Mouse (Mus musculus) inflammation-experienced regulatory T-cells, adult 6 months (primary cell): ENCODE measurements around the gene Synj1. TPM values are rescaled to one million over a fixed set of nuclear protein-coding genes. Genes with fewer than 3 reads are reported as not detected.

Source experiments
- ATAC-seq: one replicate; pipeline ENCODE4 v1.8.0; 2017
- polyA plus RNA-seq, 3 experiments: library from polyadenylated mRNA; unstranded; fragments of 100-300 nt; shearing (Covaris generic); gene quantifications; one replicate each; pipeline ENCODE4 v1.2.1; 2017

Gene Synj1
- polyA plus RNA-seq, 3 experiments from 2014 or later = 31.5 to 33.9 (median 33.2) TPM

DNA sequence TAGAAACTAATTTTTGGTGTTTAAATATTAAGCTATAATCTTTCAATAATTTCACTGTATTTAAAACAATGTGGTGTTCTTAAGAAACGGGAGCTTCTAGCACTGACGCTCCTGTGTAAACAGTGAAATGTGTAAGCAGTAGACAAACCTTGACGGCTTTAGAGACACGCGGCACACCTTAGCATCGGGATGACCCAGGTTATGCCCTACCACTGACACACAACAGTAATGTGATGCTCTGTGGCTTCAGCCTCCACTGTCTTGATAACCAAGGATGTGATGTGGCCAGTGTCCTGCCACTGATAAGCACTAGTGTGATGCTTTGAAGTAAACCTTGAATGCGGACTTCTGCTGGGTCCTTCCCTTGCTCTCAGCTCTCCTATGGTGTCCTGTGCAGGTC is 69.9 kb downstream of the Synj1 start:
- no peak for ATAC-seq

DNA sequence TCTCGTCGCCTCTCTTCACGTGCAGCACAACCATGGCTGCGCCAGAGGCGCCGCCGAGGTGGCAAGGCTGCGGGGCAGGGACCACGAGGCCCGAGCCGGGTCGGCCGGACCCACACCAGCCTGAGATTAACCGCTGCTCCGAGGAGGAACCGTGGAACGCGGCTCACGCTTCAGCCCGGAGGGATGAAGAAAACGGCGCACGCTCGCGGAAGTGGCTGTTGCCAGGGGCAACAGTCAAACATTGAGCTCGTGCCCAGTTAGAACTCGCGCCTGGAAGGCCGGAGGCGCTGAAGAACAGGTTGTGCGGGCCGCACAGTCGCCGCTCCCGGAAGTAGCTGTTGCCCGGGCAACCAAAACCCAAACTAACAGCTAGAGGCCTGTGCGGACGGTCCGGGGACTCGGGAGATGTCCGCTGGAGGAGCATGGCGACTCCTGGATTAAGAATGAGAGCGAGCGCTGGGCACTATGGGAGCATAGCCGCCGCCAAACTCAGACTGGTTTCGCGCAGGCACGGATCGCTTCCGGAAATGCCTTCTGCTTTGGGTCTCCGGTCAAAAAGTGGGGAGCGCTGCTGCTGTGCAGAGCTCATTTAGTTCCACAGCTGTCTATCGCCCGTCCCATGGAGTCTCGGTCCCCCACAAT is 76.3 kb downstream of the Synj1 start, which contains the start of gene Cfap298:
Gene Cfap298 (minus strand): TSS at position 428 of the 642 bp plus-strand sequence.
- peak; percentile 99 for ATAC-seq

DNA sequence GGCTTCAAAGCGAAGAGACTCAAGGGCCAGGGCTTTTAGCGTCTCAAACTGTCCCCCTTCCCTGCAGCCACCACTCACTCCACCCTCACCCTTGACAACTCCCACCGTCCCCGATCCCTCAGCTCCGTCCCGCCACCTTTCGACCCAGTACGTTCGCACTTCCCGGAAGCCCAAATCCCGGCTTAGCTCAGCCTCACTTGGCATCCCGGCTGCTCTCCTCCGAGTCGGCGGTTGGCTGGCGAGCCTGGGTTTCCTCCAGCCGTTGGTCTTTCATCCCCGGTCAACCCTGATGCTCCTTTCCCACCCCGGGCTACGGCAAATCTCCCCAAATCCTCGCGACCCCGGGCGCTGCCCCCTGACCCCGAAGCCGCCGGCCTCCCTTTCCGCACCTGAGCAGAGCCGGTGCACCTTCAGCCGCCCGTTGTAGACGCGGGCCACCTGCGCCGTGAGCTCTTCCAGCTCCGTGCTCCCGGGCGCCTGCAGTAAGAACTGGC is 76.9 kb downstream of the Synj1 start:
- peak; percentile 55 for ATAC-seq

DNA sequence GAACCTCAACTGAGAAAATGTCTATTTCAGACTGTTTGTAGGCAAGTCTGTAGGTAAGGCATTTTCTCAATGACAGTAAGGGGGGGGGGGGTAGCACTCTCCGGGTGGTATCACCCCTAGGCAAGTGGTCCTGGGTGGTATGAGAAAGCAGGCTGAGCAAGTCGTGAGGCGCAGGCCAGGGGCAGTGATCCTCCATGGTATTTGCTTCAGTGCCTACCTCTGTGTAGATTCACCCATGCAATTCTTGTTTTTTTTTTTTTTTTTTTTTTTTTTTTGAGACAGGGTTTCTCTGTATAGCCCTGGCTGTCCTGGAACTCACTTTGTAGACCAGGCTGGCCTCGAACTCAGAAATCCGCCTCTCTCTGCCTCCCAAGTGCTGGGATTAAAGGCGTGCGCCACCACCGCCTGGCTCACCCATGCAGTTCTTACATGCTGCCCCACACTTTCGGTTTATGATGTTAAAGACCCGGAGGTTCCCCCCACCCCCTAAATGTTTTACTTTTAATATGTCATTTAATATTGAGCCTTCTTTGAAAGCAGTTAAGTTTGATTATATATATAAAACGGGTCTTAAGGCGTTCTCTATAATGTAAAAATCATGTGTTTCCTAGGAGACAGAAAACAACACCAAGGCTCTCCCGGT is 77.5 kb downstream of the Synj1 start:
- no peak for ATAC-seq

DNA sequence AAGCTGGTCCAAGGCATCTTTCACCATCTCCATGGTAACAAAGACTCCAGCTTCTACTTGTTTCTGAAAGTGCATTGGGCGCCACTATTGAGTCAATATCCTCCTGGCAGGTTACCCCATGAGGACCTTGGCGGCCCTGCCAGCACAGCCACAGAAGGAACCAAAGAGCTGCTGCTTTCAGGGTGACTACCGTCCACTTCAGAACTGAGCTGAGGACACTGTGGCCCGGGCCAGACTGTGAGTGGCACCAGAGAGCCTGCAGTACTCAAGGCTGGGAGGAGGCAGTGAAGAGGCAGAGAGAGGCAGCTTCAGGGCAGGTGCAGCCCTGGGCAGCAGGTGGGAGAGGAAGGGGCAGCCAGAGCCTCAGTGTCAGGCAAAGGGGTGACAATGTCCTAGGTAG is 83.7 kb downstream of the Synj1 start:
- ATAC-seq = no peak

DNA sequence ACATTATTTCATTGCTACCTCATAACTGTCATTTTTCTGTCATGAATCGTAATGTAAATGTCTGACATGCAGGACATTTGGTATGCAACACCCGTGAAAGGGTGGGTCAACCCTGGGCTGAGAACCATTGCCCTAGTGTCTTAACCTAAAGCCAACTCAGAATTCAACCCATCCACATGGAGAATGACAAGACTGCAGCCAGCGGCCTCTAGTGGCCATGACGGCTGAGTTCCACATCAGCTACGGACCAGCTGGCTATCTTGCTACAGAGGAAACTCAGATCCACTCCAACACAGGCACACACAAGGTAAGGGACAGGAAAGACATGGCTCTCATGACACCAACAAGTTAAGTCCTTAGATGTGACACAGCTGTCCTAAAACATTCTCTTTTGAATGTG is 85.6 kb downstream of the Synj1 start:
- ATAC-seq = no peak

DNA sequence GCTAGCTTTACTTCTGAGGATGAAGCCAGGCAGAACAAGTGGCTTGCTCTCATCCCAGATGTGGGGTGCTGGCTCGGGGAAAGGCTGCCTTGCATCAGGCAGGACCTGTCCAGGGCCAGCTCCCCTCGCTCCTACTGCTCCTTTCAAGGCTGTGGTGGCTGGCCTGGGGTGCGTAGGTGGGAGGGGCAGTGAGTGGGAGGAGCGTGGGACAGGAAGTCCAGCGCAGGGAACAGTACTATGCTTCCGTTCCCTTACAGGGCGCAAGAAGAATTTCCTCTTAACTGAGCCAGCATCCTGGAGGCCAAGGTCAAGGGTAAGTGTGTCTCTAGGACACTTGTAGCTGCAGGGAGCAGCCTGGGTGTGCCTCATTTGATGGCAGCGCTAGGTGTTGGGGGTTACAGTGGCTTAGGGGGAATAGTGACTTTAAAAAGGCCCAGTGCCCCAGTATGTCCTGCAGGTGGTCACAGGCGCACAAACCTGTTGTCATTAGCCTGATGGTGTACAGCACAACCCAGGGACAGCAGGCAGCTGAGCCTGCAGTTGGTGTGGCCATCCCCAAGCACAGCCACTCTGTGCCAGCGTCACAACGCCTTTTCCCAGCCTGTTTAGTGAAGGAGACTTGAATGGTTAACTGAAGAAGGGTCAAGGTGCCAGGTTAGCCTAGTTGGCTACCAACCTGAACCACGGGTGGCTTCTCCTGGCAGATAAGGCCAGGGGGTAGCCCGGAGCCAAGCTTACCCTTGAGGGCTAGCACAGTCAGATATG is 86.3 kb downstream of the Synj1 start:
- no peak for ATAC-seq

DNA sequence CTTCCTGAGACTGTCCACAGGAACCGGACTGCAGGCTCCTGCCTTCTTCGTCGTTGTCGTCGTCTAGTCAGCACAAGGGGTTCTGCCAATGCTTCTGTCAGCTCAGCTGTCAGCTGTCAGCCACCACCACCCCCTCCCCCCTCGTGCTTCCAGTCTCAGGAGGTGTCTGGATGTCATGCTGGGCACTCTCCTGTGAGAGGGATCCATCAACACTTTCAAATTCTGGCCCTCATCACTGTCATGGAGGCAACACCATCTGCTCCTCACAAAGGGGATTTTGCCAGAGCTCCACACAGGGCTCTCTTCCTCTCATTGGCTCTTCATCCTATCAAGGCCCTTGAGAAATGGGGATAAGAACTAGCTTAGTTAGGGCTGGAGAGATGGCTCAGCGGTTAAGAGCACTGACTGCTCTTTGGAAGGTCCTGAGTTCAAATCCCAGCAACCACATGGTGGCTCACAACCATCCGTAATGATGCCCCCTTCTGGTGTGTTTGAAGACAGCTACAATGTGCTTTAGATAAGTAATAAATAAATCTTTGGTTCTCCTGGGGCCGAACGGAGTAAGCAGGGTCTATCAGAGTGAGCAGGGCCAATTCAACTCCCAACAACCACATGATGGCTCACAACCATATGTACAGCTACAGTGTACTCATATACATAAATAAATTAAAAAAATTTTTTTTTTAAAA is 89.5 kb downstream of the Synj1 start:
- no peak for ATAC-seq

DNA sequence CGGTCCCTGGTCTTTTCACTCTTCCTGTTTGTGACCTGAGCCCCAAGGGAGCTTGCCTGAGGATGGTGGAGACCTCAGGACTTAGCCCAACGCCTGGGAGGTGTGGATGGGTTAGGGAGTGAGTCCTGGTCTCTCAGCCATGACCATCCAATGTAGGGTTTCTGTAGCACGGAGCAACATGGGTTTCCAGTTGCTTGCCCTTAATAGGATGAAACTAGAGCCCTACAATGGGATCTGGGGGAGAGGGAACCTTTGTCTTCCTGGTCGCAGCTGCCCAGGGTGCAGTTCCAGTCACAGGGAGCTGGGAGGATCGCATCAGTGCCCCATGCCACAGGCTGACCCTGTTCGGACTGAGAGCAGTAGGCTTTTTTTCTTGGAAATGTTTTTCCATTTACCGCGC is 94.0 kb downstream of the Synj1 start:
- ATAC-seq = no peak

DNA sequence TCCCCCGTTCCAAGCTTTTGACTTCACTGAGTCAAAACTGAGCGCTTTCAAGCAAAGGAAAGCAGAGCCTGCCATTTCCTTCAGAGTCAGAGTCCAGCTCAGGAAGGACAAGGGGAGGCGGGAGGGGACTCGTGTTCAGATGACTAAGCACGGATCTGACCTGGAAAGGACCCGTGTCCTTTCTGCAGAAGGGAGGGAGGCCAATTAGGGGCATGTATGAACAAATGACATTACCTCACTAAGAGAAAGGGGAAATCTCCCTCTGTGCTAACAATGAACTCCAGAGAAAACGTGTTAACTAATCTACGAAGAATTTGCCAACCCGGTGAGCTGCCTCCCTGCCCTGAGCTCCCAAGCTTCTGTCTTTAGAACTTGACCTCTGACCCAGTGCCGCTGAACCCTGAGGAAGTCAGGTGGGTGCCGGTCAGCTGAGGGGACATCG is 95.0 kb downstream of the Synj1 start:
- ATAC-seq = no peak

DNA sequence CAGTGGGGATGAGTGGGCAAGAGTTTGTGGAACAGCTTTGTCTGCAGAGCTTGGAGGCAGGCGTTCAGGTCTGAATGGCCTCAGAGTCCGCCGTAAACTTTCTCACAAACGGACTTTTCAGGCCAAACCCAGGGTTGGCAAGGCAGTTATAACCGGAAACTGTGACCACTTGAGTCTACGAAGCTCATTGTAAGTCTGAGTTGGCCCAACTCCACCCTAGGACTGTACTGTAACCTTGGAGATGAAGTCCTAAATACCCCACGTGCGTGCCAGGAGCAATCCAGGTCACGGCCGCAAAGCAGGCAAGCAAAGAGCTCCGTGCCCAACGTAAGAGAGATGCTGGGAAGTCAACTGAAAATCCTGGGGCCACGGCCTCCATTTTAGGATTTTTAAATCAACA is 99.3 kb downstream of the Synj1 start:
- no peak for ATAC-seq

DNA sequence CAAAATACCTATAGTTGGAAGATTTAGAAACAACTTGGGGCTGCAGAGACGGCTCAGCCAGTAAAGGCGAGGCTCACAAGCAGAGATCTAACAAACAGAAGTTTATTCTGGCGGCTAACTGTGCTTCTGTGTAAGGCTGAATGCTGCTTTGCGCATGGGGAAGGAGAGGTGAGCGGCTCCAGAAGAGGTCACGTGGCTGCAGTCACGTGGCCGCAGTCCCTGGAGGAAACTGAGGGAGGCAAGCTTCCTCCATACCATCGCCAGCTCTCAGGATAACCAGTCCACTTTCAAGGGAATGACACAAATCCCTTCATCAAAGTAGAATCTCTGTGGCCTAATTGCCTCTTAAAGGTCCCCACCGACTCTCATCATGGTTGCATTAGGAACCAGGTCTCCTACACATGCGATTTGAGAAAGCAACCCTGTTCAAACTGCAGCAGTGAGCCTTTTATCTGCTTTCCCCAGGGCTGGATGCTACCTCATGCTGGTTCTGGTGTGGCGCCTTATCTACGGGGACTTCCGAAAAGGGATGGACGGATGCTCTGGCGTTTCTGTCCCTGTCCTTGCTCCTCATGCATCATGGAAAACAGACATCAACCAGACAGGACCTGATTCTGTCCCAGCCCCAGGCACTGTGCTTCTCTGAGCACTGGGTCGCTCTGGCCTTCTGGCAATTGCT is 100.1 kb downstream of the Synj1 start:
- no peak for ATAC-seq

DNA sequence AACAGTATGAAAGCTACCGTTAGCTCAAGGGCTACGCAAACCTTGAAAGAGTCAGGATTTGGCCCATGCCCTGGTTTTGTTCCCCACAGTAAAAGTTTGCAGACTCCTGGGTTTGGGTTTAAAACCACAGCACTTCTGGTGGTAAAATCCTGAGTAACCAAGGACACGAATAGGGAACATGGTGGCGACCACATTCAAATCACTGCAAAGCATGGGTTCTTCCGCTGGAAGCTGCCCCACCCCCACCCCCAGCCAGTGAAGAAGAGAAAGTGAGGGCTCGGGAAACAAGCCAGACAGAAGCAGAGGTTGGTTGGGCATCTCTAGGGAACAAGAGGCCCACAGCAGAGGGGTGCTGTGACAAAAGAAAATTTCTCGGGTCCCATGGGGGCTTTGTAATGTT is 103.9 kb downstream of the Synj1 start:
- no peak for ATAC-seq

DNA sequence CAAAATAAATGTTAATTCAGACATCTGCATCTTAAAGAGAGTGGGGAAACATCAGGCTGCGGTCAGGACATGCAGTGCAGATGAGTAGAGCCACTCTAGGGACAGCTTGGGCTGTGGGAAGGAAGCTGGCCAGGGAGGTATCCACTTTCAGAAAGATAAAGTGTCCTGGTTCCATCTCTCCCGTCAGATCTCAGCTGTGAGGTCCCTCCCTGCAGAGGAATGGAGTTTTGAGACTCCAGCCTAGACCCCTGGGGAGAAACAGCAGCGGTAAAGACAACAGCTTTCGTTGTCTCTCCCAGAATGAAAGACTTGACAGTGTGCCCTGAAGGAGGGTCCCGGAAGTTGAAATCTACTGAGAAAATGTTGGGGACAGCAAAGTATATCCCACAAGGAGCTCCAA is 107.8 kb downstream of the Synj1 start:
- ATAC-seq = no peak

DNA sequence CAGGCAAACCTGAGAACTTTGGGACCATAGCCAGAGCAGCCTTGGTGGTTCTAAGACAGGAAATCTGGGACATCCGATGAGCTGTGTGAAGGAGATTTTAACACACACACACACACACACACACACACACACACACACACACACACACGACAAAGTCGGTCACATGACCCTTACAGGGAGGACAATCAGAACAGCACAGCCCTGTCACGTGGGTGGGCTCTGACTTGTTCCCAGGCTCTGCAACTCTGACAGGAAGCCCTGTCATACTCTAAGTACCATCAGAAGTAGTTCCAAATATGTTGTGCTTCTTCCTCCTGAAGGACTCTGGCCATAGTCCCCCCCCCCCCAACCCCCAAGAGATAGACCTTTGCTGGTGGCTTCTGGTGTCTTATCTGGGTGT is 109.7 kb downstream of the Synj1 start:
- ATAC-seq = no peak

DNA sequence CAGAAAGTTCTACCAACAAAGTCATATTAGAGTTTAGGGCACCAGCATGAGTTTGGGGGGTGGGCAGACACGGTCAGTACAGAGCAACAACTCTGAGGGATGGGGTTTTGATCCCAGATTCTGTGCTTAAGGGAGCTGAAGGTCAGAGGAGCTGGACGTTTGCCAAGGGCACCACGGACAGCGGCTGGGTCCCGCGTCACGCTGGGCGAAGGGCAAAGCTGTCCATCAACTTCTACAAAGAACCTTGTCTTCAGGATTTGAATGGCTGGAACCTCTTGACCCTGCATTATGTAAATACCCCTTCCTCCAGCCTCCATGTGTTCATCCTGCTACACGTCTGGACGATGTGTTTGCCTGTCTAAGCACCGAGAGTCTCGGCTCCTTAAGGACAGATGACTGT is 111.6 kb downstream of the Synj1 start:
- ATAC-seq = no peak

DNA sequence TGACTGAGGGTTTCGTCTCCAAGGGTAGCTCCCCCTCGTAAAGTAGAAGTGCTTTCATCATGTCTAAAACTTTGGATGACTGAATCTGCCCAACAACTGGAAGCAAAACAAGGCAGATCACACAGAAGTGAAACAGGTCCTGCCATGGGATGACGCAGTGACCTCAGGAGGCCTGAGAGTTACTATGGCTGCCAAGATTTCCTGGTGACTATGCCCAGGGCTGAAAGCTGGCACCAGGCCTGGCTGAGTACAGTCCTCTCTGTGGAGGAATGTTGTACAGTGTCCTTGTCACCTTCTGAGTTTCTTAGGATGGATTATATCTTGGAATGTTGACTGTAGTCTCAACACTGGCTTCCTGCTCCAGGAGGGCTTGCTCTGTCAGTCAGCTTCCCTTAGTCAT is 113.5 kb downstream of the Synj1 start:
- ATAC-seq = no peak

DNA sequence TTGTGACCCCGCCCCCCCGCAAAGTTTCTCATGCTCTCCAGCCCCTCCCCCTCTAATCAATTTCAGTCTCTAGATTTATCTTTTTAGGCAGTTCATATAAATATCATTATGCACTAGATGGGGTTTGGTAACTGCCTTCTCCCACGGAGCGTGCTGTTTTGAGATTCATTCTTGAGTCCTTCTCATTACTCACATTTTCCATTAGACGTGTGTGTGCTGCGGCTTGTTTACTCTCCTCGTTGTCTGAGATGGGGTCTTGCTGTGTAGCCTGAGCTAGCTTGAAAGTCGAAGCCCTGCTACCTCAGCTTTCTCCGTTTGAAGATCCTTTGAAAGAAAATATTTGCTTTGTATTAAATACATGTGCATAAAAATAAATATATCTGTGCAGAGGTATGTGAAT is 117.3 kb downstream of the Synj1 start:
- ATAC-seq = peak; percentile 52

DNA sequence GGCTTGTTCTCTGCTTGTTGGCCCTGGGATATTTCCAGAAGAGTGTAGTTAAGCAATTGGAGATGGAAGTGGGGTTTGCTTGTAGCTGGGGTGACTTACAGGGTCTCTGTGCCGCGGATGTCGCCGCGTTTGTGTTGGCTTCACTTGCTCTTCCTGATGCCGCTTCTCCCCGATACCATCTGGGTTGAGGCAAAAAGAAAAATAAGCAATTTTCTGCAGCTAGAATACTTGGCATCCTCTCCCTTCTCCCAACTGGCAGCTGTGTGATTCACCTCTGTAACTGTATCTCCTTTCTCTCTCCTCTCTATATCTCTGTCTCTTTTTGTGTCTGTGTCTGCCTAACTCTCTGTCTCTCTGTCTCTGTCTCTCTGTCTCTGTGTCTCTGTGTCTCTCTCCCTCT is 118.1 kb downstream of the Synj1 start:
- ATAC-seq = no peak

DNA sequence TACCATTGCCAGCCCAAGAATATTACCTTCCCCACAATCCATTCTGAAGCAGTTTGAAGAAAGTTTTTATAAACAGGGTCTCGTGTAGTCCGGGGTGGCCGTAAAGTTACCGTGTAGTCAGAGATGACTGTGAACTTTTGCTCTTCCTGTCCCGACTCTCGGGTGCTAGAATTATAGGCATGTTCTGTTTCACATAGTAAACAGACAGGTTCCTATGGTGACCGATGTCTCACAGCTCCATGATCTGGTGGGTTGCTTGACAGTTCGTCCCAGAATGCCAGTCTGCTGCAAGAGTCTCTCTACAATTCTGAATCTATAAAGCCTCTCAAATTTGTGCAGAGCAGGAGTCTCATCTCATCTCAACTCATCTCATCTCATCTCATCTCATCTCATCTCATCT is 119.0 kb downstream of the Synj1 start:
- no peak for ATAC-seq

DNA sequence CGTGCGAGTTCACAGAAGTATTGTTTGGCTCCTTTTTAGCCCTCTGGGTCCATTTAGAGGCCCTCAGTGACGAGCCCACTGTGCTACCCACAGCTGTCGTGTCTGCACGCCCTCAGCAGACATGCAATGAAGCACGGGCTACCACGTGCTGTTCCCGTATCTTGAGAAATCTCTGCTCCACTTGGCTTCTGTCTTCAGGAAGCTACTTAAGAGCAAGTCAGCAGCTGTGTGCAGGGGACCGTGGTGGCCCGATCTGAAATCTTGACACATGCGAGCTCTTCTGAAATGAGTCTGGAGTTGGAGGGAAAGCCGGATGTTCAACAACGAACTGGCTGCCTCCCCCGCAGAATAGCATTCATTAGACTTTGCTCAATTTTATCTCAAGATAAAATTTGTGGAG is 119.5 kb downstream of the Synj1 start:
- ATAC-seq = no peak

DNA sequence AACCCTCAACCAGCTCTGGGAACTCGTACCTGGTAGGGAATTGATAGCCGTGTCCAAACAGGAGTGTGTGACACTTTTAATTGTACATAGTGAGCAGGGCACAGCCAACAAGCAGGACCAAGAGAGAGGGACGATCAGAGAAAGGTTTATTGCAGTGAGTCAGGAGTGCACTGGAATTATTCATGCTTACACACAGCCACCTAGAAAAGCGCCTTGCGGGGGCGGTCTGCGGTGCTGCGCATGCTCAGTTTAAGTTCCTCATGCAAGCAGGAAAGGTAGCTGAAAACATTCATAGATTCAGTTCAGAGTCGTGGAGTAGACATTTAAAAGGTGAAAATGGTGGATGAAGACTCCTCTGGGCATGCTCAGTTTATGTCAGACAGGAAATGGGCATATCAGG is 120.4 kb downstream of the Synj1 start:
- ATAC-seq = no peak
